Mouse (Mus musculus) lung, adult 2 months (tissue): ENCODE results near the gene Siae.

Source experiments
- CTCF ChIP-seq: fragments of 200-500 bp; IDR thresholded peaks from 2 replicates; pipeline ENCODE4 v1.5.1; 2011; ENCODE audit warnings: mild to moderate bottlenecking, low read length, control low read depth; ENCODE audit not compliant: insufficient read depth
- POLR2A ChIP-seq: fragments of 200-500 bp; IDR thresholded peaks from 2 replicates; pipeline ENCODE4 v1.6.1; 2011; ENCODE audit warnings: low read depth, mild to moderate bottlenecking, control low read depth, low read length, borderline replicate concordance; ENCODE audit errors: extremely low read depth

DNA sequence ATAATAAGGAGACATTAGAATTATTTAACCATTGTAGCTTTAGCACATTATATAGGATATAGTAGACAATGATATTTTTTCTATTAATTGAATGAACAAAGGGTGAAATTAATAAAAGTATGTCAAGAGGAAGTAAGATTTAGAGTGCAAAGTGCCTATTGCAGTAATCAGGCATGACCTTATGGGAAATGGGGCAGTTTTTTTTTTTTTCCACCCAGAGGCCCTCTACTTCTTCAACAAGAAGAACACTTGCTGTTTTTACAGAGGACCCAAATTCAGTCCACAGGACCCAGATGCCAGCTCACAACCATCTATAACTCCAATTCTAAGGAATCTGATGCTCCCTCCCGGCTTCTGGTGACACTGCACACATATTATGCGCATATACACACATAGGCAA is 5.1 kb downstream of the Siae start:
- TF ChIP-seq CTCF, result no peak
- no peak for TF ChIP-seq POLR2A
